Mouse (Mus musculus): Measurements from ENCODE around the gene 2310022B05Rik. TPM values are rescaled to one million over a fixed set of nuclear protein-coding genes. Genes with fewer than 3 reads are reported as not detected.

2310022B05Rik gene
- total and polyA plus RNA-seq, 3 experiments, result 6.2 to 27.0 TPM; not detected in 1

GRCm38 (mm10) chr8:124589393-124589792, 73.8 kb downstream of the 2310022B05Rik start:
- TF ChIP-seq MAFK (IDR thresholded peaks at IDR 0.05; ENCODE audit: borderline replicate concordance, low read depth, low read length) (no peak), ZNF384 (IDR thresholded peaks at IDR 0.05; ENCODE audit: low read depth, low read length) (no peak), EP300 (IDR thresholded peaks at IDR 0.05; ENCODE audit: low read depth in 1 of 2, low read length in 2 of 2) (no peak), MAZ (IDR thresholded peaks at IDR 0.05; ENCODE audit: low read depth, low read length) (no peak)
- no peaks in the 10 kb centered on the region for H3K9me3 ChIP-seq (replicated peaks; ENCODE audit: insufficient read depth, low read length)
- no peak overlapping the region for H3K9ac ChIP-seq (ENCODE audit: control insufficient read depth, low read depth, low read length, poor library complexity, severe bottlenecking)
- H3K27me3 ChIP-seq (ENCODE audit: control insufficient read depth in 1 of 2, insufficient read depth in 2 of 2, low read length in 2 of 2), result no peaks in the 10 kb centered on the region; a peak in 2 of 4 replicates
- H3K4me1 ChIP-seq (ENCODE audit: control insufficient read depth in 1 of 2, insufficient read depth in 2 of 2, low read length in 2 of 2), result peaks cover 0 to 9% of the 10 kb centered on the region in 2 experiments; a peak in 2 of 4 replicates
- peaks cover 0 to 2% of the 10 kb centered on the region in 2 experiments; a peak in 1 of 4 replicates for H3K36me3 ChIP-seq (ENCODE audit: control insufficient read depth in 1 of 2, insufficient read depth in 2 of 2, low read length in 2 of 2)
- no peak overlapping the region for H3K4me3 ChIP-seq (ENCODE audit: control insufficient read depth in 1 of 2, insufficient read depth in 1 of 2, low read depth in 2 of 2, low read length in 2 of 2)
- H3K79me2 ChIP-seq (ENCODE audit: control insufficient read depth, insufficient read depth, low read length, poor library complexity), result no peaks in the 10 kb centered on the region
- H3K27ac ChIP-seq (ENCODE audit: control insufficient read depth, low read depth, low read length), result no peak overlapping the region
- DNase-seq (ENCODE audit: low read depth, low spot score), result no peak

GRCm38 (mm10) chr8:124586556-124586955, 76.6 kb downstream of the 2310022B05Rik start:
- Histone ChIP-seq H3K27me3 (ENCODE audit: control insufficient read depth in 1 of 2, insufficient read depth in 2 of 2, low read length in 2 of 2) (no peaks in the 10 kb centered on the region; a peak in 2 of 4 replicates), H3K9me3 (replicated peaks; ENCODE audit: insufficient read depth, low read length) (no peaks in the 10 kb centered on the region), H3K27ac (ENCODE audit: control insufficient read depth, low read depth, low read length) (no peak overlapping the region), H3K4me1 (ENCODE audit: control insufficient read depth in 1 of 2, insufficient read depth in 2 of 2, low read length in 2 of 2) (peaks cover 0 to 9% of the 10 kb centered on the region in 2 experiments; a peak in 2 of 4 replicates), H3K36me3 (ENCODE audit: control insufficient read depth in 1 of 2, insufficient read depth in 2 of 2, low read length in 2 of 2) (peaks cover 0 to 2% of the 10 kb centered on the region in 2 experiments; a peak in 1 of 4 replicates), H3K79me2 (ENCODE audit: control insufficient read depth, insufficient read depth, low read length, poor library complexity) (no peaks in the 10 kb centered on the region), H3K4me3 (ENCODE audit: control insufficient read depth in 1 of 2, insufficient read depth in 1 of 2, low read depth in 2 of 2, low read length in 2 of 2) (no peak overlapping the region), H3K9ac (ENCODE audit: control insufficient read depth, low read depth, low read length, poor library complexity, severe bottlenecking) (no peak overlapping the region)
- no peak for TF ChIP-seq MEF2A (IDR thresholded peaks at IDR 0.05; ENCODE audit: extremely low read depth, insufficient replicate concordance, low read depth, low read length, poor library complexity, severe bottlenecking)
- no peak for TF ChIP-seq POLR2AphosphoS2 (IDR thresholded peaks at IDR 0.05; ENCODE audit: low read length)
- TF ChIP-seq HCFC1 (IDR thresholded peaks at IDR 0.05; ENCODE audit: low read depth, low read length), result no peak
- no peak for TF ChIP-seq E2F4 (IDR thresholded peaks at IDR 0.05; ENCODE audit: borderline replicate concordance, low read depth, low read length)
- no peak for TF ChIP-seq UBTF (IDR thresholded peaks at IDR 0.05; ENCODE audit: borderline replicate concordance, insufficient read depth, low read depth, low read length)
- TF ChIP-seq KAT2A (conservative IDR thresholded peaks at IDR 0.05; ENCODE audit: low read depth, low read length), result no peak
- TF ChIP-seq USF2 (IDR thresholded peaks at IDR 0.05; ENCODE audit: borderline replicate concordance in 1 of 2, insufficient read depth in 1 of 2, low read depth in 1 of 2, low read length in 2 of 2), result no peak
- TF ChIP-seq ZNF384 (IDR thresholded peaks at IDR 0.05; ENCODE audit: low read depth, low read length), result no peak
- TF ChIP-seq SMC3 (IDR thresholded peaks at IDR 0.05; ENCODE audit: low read depth, low read length), result no peak
- no peak for TF ChIP-seq ELF1 (IDR thresholded peaks at IDR 0.05; ENCODE audit: low read depth, low read length)
- no peak for DNase-seq (ENCODE audit: low read depth, low spot score)

Other genes starting within 250 kb of the 2310022B05Rik start
- gene Pgbd5, start 223.7 kb downstream of the 2310022B05Rik start, total RNA-seq (2012; rRNA removed), result not detected in 2 replicates
- gene Pgbd5, start 223.7 kb downstream of the 2310022B05Rik start, polyA plus RNA-seq (2012; ENCODE audit: insufficient read depth in 1 of 2, insufficient read length in 2 of 2, low read depth in 1 of 2, low replicate concordance in 2 of 2, missing spikeins in 1 of 2), result not detected
- 27.8 and 37.5 TPM in 2 replicates for gene Cog2, start 142.6 kb downstream of the 2310022B05Rik start, total RNA-seq (2012; rRNA removed)
- gene Cog2, start 142.6 kb downstream of the 2310022B05Rik start, polyA plus RNA-seq (2012; ENCODE audit: insufficient read depth in 1 of 2, insufficient read length in 2 of 2, low read depth in 1 of 2, low replicate concordance in 2 of 2, missing spikeins in 1 of 2), result 10 to 100 TPM in 1 of 2 experiments, not detected in 1; 32.6 TPM
- not detected in 2 replicates for gene Agt, start 93.7 kb downstream of the 2310022B05Rik start, total RNA-seq (2012; rRNA removed)
- not detected for gene Agt, start 93.7 kb downstream of the 2310022B05Rik start, polyA plus RNA-seq (2012; ENCODE audit: insufficient read depth in 1 of 2, insufficient read length in 2 of 2, low read depth in 1 of 2, low replicate concordance in 2 of 2, missing spikeins in 1 of 2)
- not detected in 2 replicates for gene Capn9, start 87.3 kb downstream of the 2310022B05Rik start, total RNA-seq (2012; rRNA removed)
- not detected for gene Capn9, start 87.3 kb downstream of the 2310022B05Rik start, polyA plus RNA-seq (2012; ENCODE audit: insufficient read depth in 1 of 2, insufficient read length in 2 of 2, low read depth in 1 of 2, low replicate concordance in 2 of 2, missing spikeins in 1 of 2)
- 30.7 and 39.1 TPM in 2 replicates for gene Ttc13, start 58.6 kb upstream of the 2310022B05Rik start, total RNA-seq (2012; rRNA removed)
- 10 to 100 TPM in 1 of 2 experiments, not detected in 1; 34.0 TPM for gene Ttc13, start 58.6 kb upstream of the 2310022B05Rik start, polyA plus RNA-seq (2012; ENCODE audit: insufficient read depth in 1 of 2, insufficient read length in 2 of 2, low read depth in 1 of 2, low replicate concordance in 2 of 2, missing spikeins in 1 of 2)
- gene Arv1, start 58.8 kb upstream of the 2310022B05Rik start, total RNA-seq (2012; rRNA removed), result 11.3 and 11.9 TPM in 2 replicates
- 10 to 100 TPM in 1 of 2 experiments, not detected in 1; 24.1 TPM for gene Arv1, start 58.8 kb upstream of the 2310022B05Rik start, polyA plus RNA-seq (2012; ENCODE audit: insufficient read depth in 1 of 2, insufficient read length in 2 of 2, low read depth in 1 of 2, low replicate concordance in 2 of 2, missing spikeins in 1 of 2)
- 0.31 and 0.33 TPM in 2 replicates for gene Fam89a, start 88.5 kb upstream of the 2310022B05Rik start, total RNA-seq (2012; rRNA removed)
- 1 to 10 TPM in 1 of 2 experiments, not detected in 1; 1.8 TPM for gene Fam89a, start 88.5 kb upstream of the 2310022B05Rik start, polyA plus RNA-seq (2012; ENCODE audit: insufficient read depth in 1 of 2, insufficient read length in 2 of 2, low read depth in 1 of 2, low replicate concordance in 2 of 2, missing spikeins in 1 of 2)
- not detected in 2 replicates for gene Trim67, start 129.7 kb upstream of the 2310022B05Rik start, total RNA-seq (2012; rRNA removed)
- gene Trim67, start 129.7 kb upstream of the 2310022B05Rik start, polyA plus RNA-seq (2012; ENCODE audit: insufficient read depth in 1 of 2, insufficient read length in 2 of 2, low read depth in 1 of 2, low replicate concordance in 2 of 2, missing spikeins in 1 of 2), result under 1 TPM in 1 of 2 experiments, not detected in 1; 0.06 TPM
- 74.3 and 86.8 TPM in 2 replicates for gene Gnpat, start 199.7 kb upstream of the 2310022B05Rik start, total RNA-seq (2012; rRNA removed)
- gene Gnpat, start 199.7 kb upstream of the 2310022B05Rik start, polyA plus RNA-seq (2012; ENCODE audit: insufficient read depth in 1 of 2, insufficient read length in 2 of 2, low read depth in 1 of 2, low replicate concordance in 2 of 2, missing spikeins in 1 of 2), result 100 to 1,000 TPM; 117 to 637 TPM
- 57.5 and 64.0 TPM in 2 replicates for gene 2810004N23Rik, start 199.8 kb upstream of the 2310022B05Rik start, total RNA-seq (2012; rRNA removed)
- gene 2810004N23Rik, start 199.8 kb upstream of the 2310022B05Rik start, polyA plus RNA-seq (2012; ENCODE audit: insufficient read depth in 1 of 2, insufficient read length in 2 of 2, low read depth in 1 of 2, low replicate concordance in 2 of 2, missing spikeins in 1 of 2), result 10 to 100 TPM; 54.8 to 68.9 TPM
- 14.4 and 16.9 TPM in 2 replicates for gene Exoc8, start 234.3 kb upstream of the 2310022B05Rik start, total RNA-seq (2012; rRNA removed)
- 1 to 10 TPM in 1 of 2 experiments, not detected in 1; 9.5 TPM for gene Exoc8, start 234.3 kb upstream of the 2310022B05Rik start, polyA plus RNA-seq (2012; ENCODE audit: insufficient read depth in 1 of 2, insufficient read length in 2 of 2, low read depth in 1 of 2, low replicate concordance in 2 of 2, missing spikeins in 1 of 2)
- 23.2 and 27.2 TPM in 2 replicates for gene Sprtn, start 234.5 kb upstream of the 2310022B05Rik start, total RNA-seq (2012; rRNA removed)
- gene Sprtn, start 234.5 kb upstream of the 2310022B05Rik start, polyA plus RNA-seq (2012; ENCODE audit: insufficient read depth in 1 of 2, insufficient read length in 2 of 2, low read depth in 1 of 2, low replicate concordance in 2 of 2, missing spikeins in 1 of 2), result 10 to 100 TPM in 1 of 2 experiments, not detected in 1; 31.8 TPM

Data from MEL (cell line).